Mouse (Mus musculus): ENCODE results near the gene Rimklb. TPM values are rescaled to one million over a fixed set of nuclear protein-coding genes. Genes with fewer than 3 reads are reported as not detected.
"Not testable (repeated sequence)": the region's sequence is repeated elsewhere in the genome, so short reads cannot be mapped to it uniquely, and the experiment has no call there.

The Rimklb gene
- 10 to 100 TPM; 58.1 to 58.7 TPM for total RNA-seq (2021)
- long read RNA-seq, full-length matches to known transcripts: 5 of 12 reads
- long read RNA-seq, partial matches to known transcripts: 2 of 12 reads
- long read RNA-seq, other reads (novel, unspliced or antisense): 5 of 12 reads

DNA sequence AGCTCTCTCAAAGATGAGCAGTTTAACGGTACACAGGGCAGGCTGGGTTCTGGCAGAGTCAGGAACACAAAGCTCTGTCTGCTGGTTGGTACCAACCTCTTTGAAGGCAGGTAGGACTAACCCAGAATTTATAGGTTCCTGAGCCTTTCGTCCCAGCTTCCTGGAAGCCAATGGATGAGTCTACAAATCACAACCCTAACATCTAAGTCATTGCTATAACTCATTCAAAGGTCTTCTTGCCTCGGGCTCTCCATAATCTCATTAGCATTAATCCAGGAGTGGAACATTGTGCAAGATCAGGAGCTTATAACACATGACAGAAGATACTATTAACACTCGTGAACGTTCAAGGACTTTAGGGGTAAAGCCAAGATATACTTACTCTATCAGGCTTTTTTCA lies at the start of gene Rimklb:
Gene Rimklb (minus strand): TSS at position 101 of the 400 bp plus-strand sequence.
- no peak for DNase-seq (ENCODE audit: low spot score in 2 of 2)

DNA sequence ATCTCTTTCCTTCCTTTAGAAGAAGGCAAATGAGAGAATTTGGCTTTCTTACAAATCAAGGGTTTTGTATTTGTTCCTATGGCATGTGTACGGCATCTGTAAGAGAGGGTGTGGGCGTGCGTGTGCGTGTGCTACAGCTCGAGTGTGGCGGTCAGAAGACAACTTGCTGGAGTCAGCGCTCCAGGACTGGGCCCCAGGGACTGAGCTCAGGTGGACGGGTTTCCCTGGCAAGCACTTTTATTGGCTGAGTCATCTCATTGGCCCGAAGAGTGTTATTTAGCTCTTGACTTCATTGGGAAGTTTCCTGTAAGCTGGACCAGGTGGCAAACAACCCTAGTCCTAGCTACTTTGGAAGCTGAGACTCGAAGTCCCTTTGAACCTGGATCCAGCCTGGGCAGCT lies 47.4 kb upstream of the Rimklb start:
- no peak for DNase-seq (ENCODE audit: low spot score in 2 of 2)

DNA sequence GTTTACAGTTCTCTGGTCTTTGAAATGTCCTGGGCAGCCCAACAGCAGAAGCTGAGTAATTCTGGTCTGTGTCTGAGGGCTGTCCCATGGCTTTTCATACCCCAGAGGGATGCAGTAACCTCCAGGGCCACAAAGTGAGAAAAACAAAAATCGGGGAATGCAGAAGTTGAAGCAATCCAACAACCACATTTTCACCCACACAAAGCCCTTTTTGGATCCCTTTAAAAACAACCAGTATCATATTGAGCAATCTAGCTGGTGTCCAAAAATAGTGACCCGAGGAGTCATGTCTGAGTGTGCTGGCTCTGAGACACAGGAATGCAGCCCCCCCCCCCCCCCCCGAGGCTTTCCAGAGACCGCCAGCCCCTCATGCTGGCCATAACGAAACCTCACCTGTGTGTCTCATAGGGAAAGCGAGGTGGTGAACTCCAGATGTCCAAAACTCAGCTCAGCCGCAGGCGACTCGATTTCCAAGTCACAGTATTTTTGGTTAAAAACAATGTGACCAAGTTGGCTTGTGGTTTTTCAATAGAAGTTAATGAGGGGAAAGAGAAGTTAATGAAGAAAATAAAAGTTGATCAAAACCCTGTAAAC lies 46.8 kb upstream of the Rimklb start:
- DNase-seq (ENCODE audit: low spot score in 2 of 2): no peak

DNA sequence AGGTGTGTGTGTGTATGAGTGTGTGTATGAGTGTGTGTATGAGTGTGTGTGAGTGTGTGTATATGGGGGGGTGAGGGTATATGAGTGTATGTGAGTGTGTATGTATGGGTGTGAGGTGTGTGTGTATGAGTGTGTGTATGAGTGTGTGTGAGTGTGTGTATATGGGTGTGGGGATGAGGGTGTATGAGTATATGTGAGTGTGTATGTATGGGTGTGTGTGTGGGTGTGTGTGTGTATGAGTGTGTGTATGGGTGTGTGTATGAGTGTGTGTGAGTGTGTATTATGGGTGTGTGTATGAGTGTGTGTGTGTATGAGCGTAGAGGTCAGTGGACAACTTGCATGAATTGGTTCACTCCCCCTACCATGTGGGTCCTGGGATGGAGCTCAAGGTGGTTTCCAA lies 46.1 kb upstream of the Rimklb start:
- no peak for DNase-seq (ENCODE audit: low spot score in 2 of 2)

DNA sequence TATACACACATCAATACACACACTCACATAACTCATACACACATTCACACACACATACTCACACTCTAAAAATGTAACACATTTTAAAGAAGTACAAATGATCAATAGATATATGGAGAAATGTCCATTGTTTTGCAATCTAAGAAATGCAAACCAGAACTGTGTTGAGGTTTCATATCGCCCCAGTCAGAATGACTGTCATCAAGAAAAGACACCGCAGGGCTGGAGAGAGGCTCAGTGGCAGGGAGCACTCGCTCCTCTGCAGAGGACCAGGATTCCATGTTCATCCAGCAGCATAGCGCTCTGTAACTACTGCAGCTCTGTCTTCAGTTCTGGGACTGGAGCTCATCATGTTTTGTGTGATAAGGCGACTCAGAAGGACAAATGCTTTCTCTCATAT lies 45.0 kb upstream of the Rimklb start:
- DNase-seq (ENCODE audit: low spot score in 2 of 2): no peak

DNA sequence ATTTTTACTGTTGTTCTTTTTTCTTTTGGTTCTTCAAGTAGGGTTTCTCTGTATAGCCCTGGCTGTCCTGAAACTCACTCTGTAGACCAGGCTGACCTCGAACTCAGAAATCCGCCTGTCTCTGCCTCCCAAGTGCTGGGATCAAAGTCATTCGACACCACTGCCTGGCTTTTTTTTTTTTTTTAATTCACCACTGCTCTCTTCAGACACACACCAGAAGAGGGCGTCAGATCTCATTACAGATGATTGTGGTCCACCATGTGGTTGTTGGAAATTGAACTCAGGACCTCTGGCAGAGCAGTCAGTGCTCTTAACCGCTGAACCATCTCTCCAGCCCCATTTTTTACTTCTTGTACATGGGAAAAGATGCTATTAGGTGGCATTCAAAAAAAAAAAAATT lies 43.9 kb upstream of the Rimklb start:
- not testable (repeated sequence) for DNase-seq (ENCODE audit: low spot score in 2 of 2)

DNA sequence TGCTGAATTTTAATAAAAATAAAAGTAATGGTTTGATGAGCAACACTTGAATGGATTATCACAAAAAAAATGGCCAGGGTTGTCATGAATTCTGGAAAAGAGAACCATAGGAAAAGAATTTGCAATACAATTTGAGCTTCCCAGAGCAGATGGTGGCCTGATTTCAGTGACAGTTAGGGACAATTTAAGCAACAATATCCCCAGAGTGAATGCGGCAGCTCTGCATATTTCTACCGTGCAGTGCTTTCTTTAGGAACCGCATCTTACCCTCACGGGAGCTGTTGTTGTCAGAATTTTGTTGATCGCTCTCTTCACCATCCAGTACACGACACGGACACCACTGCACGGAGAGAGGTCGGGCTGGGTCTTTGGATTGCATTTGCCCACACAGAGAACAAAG lies 41.0 kb upstream of the Rimklb start:
- no peak for DNase-seq (ENCODE audit: low spot score in 2 of 2)

DNA sequence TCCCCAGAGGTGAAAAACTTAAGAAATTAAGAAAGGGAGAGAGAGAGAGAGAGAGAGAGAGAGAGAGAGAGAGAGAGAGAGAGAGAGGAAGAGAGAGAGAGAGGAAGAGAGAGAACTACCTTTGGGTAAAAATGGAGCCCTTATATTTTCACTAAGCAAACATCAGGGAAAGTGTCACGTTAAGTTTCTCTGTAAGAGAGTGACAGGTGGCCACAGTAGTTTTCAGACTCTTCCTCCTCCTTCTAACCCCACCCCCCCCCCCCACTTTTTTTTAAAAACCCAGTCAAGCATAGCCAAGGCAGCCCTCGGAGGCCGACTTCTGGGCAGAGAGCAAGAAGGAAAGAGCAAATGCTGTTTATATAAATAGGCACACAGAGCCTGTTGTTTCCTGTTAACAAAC lies 35.5 kb upstream of the Rimklb start:
- no peak for DNase-seq (ENCODE audit: low spot score in 2 of 2)

DNA sequence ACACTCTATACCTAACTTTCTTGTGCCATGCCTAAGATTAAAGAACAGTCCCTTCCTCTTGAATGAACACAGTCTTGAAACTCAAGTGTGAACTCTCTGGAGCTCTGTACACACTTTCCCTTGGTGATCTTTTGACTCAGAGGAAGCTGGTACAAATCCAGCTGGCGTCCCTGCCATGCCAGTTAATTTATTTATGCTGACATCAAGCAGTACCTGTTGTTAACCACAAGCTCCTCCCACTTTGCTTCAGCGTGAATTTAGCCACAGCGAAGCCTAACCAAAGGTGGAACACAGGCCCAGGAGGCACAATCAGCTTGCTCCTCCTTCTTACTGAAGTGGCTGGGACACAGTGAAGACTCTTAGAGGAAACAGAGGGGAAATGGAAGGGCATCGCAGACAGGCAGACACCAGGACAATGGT lies 34.3 kb upstream of the Rimklb start:
- no peak for DNase-seq (ENCODE audit: low spot score in 2 of 2)

DNA sequence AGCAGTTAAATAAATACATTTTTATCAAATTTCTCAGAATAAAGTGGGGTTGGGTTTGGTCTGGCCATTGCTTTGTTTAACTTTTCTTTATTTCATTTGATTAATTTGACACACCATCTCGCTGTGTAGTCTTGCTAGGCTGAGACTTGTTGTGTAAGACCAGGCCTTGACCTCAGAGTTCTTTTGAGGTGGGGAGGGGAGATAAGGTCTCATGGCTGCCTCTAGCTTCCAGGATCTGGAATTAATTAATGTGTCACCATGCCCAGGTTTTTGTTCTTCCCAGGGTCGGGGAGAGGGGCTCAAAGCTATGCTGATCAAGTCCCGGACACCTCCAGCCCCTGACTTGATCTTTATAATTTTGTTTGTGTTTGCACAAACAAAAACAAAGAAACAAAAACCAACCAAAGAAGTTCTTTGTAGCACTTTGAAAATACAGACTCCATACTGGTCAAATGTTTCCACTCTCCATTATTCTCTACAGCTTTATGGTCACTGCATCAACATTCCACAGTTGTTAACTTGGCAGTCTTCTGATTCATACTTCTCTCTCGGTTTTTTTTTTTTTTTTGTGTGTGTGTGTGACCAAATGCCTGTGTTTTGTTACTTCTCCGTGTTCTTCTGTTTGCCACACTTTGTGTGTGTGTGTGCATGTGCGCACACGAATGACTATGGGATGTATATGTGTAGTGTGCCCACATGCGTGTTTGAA lies 33.1 kb upstream of the Rimklb start:
- DNase-seq (ENCODE audit: low spot score in 2 of 2): no peak

DNA sequence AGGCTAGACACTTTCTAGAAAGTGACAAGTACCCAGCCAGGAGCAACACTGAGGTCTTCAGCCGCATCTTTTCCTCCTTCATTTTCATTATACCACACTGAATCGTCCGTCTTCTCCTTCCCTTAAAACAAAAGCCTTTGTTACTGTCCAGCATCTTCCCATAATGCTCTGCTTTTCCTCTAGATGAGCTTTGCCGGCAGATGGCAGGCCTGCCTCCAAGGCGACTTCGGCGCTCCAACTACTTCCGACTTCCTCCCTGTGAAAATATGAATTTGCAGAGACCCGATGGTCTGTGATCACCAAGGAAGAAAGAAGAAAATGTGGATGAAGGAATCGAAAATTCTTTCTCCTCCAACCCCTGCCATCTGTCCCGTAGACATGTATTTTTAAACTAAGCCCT lies 29.6 kb upstream of the Rimklb start:
- DNase-seq (ENCODE audit: low spot score in 2 of 2): no peak

DNA sequence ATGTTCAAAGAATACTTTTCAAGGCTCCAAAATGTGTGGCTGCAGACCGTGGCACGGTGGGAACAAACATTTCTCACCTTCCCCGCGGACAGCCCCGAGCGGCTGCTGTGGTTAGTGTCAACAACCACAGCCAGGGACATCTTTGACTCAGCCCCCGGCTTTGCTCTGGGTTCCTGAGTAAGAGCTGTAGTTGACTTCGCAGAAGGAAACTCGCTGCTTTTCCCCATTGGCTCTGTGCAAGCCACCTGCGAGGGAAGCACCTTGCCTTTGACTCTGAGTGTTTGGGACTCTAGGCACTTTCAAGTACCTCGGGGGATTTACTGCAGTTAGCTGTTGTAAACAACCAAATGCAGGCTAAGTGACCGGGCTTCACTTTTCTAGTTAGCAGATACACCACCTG lies 29.0 kb upstream of the Rimklb start:
- DNase-seq (ENCODE audit: low spot score in 2 of 2): no peak

DNA sequence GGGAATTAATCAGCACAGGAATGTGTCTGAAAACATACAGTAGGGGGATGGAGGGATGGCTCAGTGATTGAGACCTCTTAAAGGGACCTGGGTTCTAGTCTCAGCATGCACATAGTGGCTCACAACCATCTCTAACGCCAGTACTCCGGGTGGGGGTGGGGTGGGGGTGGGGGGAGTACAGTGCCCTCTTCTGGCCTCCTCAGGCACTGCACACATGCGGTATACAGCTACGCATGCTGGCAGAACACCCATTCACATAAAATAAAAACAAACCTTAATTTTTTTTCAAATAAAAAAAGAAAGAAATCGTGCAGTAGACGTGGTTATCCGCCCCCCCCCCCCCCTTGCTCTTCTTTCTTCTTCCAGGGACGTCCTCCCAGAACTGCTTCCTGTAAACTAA lies 24.7 kb upstream of the Rimklb start:
- DNase-seq (ENCODE audit: low spot score in 2 of 2): no peak

DNA sequence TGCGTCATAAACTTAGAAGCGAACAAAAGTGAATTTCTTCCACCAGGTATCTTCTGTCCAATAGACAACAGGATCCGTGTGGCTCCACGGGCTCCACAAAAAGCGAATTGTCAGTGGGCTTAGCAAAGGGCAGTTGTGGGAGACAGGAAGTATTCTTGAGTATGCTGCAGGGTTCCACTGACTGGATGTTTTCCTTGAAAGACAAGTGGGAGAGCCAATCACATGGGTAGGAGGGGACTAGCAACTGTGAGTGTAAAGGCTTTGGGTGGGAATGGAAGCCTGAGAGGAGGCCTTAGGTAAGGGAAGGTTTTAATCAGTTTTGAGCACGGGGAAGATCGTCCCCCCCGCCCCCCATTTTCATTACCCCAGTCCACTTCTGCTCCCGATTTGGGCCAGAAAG lies 24.0 kb upstream of the Rimklb start:
- DNase-seq (ENCODE audit: low spot score in 2 of 2): peak in 1 of 2 experiments; percentile 26

DNA sequence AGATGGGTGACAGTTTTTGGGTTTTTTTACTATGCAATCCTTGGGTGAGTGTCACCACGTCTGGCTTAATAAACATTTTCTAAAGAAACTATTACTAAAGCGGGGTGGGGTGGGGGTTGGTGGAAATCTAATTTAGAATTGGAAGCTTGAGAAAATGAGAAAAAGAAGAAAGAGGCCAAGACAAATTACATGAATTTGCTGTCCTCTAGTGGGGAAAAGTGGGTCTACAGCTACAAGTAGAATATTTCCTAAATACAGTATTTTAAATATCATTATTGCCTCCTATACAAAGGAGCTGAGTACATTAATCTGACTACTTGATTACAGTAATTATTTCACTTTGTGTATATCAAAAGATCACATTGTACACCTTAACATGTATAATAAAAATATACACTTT lies 20.8 kb upstream of the Rimklb start:
- peak in 1 of 2 experiments; percentile 52 for DNase-seq (ENCODE audit: low spot score in 2 of 2)

DNA sequence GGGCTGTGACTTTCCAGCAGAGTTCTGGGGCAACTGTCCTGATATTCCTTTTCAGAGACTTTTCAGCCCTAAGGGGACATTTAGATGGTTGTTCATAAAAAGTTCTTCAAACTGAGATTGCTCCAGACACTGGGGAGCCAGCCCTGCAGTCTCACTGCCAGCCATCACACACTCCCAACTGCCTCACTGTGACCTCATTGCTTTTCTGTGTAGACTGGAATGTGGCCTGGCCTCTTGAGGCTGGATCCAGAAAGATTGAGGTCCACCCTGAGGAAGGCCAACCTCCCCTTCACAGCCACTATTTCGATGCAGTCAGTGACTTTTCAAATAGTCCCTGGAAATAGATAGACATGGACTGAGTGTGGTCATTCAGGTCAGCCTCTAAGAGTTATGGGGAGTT lies 19.1 kb upstream of the Rimklb start:
- no peak for DNase-seq (ENCODE audit: low spot score in 2 of 2)

DNA sequence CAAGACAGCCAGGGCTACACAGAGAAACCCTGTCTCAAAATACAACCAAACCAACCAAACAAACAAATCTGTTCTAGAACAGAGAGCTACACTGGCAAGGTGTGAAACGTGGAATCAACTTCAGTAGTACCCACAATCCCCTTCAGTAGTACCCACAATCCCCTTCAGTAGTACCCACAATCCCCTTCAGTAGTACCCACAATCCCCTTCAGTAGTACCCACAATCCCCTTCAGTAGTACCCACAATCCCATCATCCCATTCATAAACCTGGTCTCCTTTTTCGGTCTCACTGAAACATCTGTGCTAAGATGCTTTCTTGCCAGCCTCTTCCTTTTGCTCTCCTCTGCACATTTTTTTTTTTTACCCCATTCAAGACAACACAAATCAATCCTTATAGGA lies 17.2 kb upstream of the Rimklb start:
- DNase-seq (ENCODE audit: low spot score in 2 of 2): not testable (repeated sequence)

DNA sequence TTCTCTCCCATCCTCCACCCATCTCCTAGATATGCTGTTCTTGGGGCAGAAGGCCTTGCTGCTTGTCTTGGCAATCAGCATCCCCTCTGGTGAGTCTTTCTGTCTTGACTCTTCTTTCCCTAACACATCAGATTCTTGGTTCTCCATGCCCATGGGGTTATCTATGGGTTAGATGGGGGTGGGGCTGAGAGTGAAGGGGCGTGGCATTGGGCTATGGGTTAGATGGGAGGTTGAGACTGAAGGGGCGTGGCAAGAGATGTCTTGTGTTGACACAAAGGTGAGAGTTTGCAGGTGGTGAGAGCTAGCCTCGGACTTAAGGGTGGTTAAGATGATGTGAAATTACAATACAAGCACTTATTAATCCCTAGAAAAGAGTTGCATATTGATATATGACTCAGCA lies 15.8 kb upstream of the Rimklb start:
- no peak for DNase-seq (ENCODE audit: low spot score in 2 of 2)

DNA sequence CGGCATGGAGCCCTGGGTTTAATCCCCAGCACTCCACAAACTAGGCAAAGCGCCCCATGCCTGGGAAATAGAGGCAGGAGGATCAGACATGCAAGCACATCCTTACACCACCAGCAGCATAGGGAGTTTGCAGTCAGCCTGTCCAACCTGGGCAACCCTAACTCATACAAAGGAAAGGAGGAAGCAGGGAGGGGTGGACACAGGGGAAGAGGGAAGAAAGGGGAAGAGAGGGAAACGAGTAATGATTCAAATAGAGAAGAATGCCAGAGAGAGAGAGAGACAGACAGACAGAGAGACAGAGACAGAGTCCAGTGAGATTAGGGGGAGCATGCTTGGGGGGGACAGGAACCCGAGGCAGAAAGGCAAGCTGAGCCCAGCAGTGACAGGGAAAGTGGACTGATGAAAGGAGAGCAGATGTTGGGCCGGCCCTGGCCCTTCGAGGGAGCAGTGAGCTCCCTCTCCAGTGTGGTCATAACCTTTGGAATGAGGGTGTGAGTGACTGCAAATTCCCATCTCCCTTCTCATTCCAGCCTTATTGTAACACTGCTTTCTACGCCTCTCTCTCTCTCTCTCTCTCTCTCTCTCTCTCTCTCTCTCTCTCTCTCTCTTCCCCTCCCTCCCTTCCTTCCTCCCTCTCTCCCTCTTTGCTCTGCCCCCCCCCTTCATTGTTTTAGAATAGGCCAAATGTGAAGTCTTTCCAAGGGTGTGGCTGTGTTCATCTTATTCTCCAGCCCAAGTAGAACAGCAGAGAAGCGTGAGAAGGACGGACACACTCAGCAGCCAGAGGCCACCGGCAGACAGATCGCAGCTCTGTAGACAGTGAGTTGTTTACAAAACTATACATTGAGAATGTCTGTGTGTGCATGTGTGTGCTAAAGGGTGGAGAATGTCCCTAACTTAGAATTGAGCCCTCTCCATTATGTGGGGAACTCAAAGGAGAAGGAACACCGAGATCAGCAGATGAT lies 14.6 kb upstream of the Rimklb start:
- DNase-seq (ENCODE audit: low spot score in 2 of 2): no peak

DNA sequence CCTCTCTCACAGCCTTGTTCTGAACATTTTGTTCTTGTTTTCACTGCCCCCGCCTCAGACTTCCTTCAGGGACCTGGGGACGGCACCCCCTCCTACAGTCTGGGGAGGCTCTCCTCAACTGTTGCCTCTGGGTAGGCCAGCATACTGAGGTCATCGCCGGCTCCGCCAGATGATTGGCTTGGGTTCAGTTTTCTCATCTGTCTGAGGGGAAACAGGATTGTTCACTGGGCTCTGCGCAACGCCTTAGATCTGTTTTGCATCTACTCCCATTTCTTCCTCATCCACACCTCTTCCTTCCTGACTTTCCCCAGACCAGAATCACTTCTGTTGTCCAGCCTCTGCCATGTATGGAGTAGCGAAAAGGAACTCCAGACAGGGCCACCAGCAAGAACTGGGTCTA lies 9.9 kb upstream of the Rimklb start:
- DNase-seq (ENCODE audit: low spot score in 2 of 2): no peak

DNA sequence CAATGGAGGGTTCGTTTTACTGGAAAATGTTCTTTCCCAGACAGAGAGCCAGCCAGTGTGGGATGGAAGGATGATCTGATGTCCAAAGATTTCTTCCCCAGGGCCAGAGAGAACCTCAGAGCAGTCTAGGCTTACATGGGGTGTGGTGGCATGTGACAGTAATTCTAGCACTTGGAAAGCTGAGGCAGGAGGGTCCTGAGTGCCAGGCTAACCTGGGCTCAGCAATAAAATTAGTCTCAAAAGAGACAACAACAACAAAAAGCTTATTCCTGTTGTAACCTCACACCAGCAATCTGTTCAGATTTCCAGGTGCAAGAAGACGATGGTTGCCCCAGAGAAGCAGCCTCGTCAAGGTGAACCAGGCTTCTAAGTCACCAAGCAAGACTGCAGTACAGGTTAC lies 7.0 kb upstream of the Rimklb start, which contains the start of gene Mfap5:
Gene Mfap5 (plus strand): TSS at position 301 of the 400 bp plus-strand sequence.
- DNase-seq (ENCODE audit: low spot score in 2 of 2): no peak

DNA sequence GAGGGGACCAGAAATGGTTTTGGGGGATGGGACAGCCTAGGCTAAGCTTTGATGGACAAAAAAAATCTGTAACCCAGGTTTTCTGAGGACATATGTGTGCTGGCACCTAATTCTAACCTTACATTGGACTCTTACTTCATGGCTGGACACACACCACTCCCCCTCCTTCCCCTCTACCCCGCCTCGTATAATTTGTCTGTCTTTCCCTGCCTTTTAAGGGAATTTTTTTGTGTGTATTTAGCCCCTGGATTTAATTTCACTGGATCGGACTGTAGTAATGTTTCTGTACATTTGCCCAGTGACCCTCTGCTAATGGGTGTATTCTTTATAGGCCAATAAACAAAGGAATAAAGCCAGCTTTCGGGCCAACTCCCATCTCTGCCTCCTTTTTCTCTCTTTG lies 6.5 kb upstream of the Rimklb start:
- no peak for DNase-seq (ENCODE audit: low spot score in 2 of 2)

All from layer of hippocampus, adult 18-20 months (tissue).